Mouse (Mus musculus) heart, adult 8-10 months (tissue): ENCODE measurements at regions not wholly inside any gene's neighbourhood (a gene's known extent, or its start where the extent isn't known, plus 50 kb on each side); places are given as distances from the start of the nearest gene placed in this dataset.
A peak's percentile ranks its signal among the peaks of the same experiment; 100 is the strongest.

Experiments
- DNase-seq: peaks from one replicate; pipeline ENCODE4 v3.0.0; 2022; ENCODE audit warnings: low spot score

- DNase-seq, result no peak
Measured at GRCm38 (mm10) chrX:167098914-167099313, 110.2 kb downstream of the Tmsb4x start.

GRCm38 (mm10) chrX:167091841-167092240 lies 117.3 kb downstream of the Tmsb4x start:
- peak; percentile 82 for DNase-seq

GRCm38 (mm10) chrX:167088930-167089329 lies 120.2 kb downstream of the Tmsb4x start:
- DNase-seq, result peak; percentile 44

- no peak for DNase-seq
Measured at GRCm38 (mm10) chrX:167088438-167088837, 120.7 kb downstream of the Tmsb4x start.

GRCm38 (mm10) chrX:167080821-167081220 lies 128.3 kb downstream of the Tmsb4x start:
- DNase-seq, result peak; percentile 29

GRCm38 (mm10) chrX:167069075-167069474 lies 140.0 kb downstream of the Tmsb4x start:
- DNase-seq, result no peak

- DNase-seq, result no peak
Measured at GRCm38 (mm10) chrX:167067918-167068317, 141.2 kb downstream of the Tmsb4x start.

- no peak for DNase-seq
Measured at GRCm38 (mm10) chrX:167063881-167064280, 145.2 kb downstream of the Tmsb4x start.

- DNase-seq, result no peak
Measured at GRCm38 (mm10) chrX:167052456-167052855, 156.7 kb downstream of the Tmsb4x start.

- DNase-seq, result peak; percentile 39
Measured at GRCm38 (mm10) chrX:167050066-167050465, 159.0 kb downstream of the Tmsb4x start.

GRCm38 (mm10) chrX:167049191-167049968 lies 159.7 kb downstream of the Tmsb4x start:
- DNase-seq, result peak; percentile 35

- DNase-seq, result no peak
Measured at GRCm38 (mm10) chrX:167037971-167038370, 171.1 kb downstream of the Tmsb4x start.

GRCm38 (mm10) chrX:167036355-167036754 lies 172.8 kb downstream of the Tmsb4x start:
- no peak for DNase-seq

- DNase-seq, result no peak
Measured at GRCm38 (mm10) chrX:167035639-167036038, 173.5 kb downstream of the Tmsb4x start.

GRCm38 (mm10) chrX:167033091-167033490 lies 176.0 kb downstream of the Tmsb4x start:
- no peak for DNase-seq

GRCm38 (mm10) chrX:167032586-167032985 lies 176.5 kb downstream of the Tmsb4x start:
- peak; percentile 46 for DNase-seq

GRCm38 (mm10) chrX:167031543-167031942 lies 177.6 kb downstream of the Tmsb4x start:
- DNase-seq, result no peak

- DNase-seq, result no peak
Measured at GRCm38 (mm10) chrX:167015602-167016001, 193.5 kb downstream of the Tmsb4x start.

GRCm38 (mm10) chrX:167014322-167014721 lies 194.8 kb downstream of the Tmsb4x start:
- peak; percentile 14 for DNase-seq

- DNase-seq, result no peak
Measured at GRCm38 (mm10) chrX:167012891-167013290, 196.2 kb downstream of the Tmsb4x start.

- no peak for DNase-seq
Measured at GRCm38 (mm10) chrX:167011977-167012542, 197.1 kb downstream of the Tmsb4x start.

GRCm38 (mm10) chrX:166995855-166996254 lies 213.3 kb downstream of the Tmsb4x start:
- DNase-seq, result no peak

- peak; percentile 6 for DNase-seq
Measured at GRCm38 (mm10) chrX:166981003-166981402, 228.1 kb downstream of the Tmsb4x start.
